Mouse (Mus musculus) layer of hippocampus, postnatal 36 days (tissue): ENCODE measurements around the gene Barx2. TPM values are rescaled to one million over a fixed set of nuclear protein-coding genes. Genes with fewer than 3 reads are reported as not detected.

Source experiments
- total RNA-seq, 2 experiments: library from RNA; stranded (reverse); gene quantifications; 2 replicates each; pipeline ENCODE4 v1.2.3; 2021

The Barx2 gene
- total RNA-seq, 2 experiments from 2014 or later: 0.57 to 0.76 TPM

Other genes starting within 250 kb of the Barx2 start
- gene Arhgap32, start 202.7 kb upstream of the Barx2 start, total RNA-seq: 100 to 1,000 TPM; 231 to 245 TPM